Mouse (Mus musculus): ENCODE results near the gene Vamp1. TPM values are rescaled to one million over a fixed set of nuclear protein-coding genes. Genes with fewer than 3 reads are reported as not detected.

Vamp1 gene
- total and polyA plus RNA-seq, 3 experiments = 2.8 to 21.9 (median 6.1) TPM

- no peaks in the 10 kb centered on the region for H3K9me3 ChIP-seq (replicated peaks)
- no peak overlapping the region for H3K4me3 ChIP-seq (ENCODE audit: low read depth, low read length)
- H3K27me3 ChIP-seq (ENCODE audit: insufficient read depth, low read length) = no peaks in the 10 kb centered on the region; the same call in 1 of the 2 replicates
- no peak for ATAC-seq (ENCODE audit: extremely low read depth, insufficient number of reproducible peaks, low FRiP score, poor library complexity, severe bottlenecking)
- no peaks in the 10 kb centered on the region for H3K4me1 ChIP-seq (ENCODE audit: insufficient read depth, low read depth, low read length)
- no peaks in the 10 kb centered on the region for H3K36me3 ChIP-seq (replicated peaks)
- DNase-seq (ENCODE audit: low spot score) = no peak
- TF ChIP-seq TAL1 (conservative IDR thresholded peaks at IDR 0.05; ENCODE audit: low read depth, low read length) = no peak
- TF ChIP-seq POLR2AphosphoS5 (IDR thresholded peaks at IDR 0.05; ENCODE audit: insufficient replicate concordance, low read depth, low read length) = no peak
- no peak for TF ChIP-seq GATA1 (IDR thresholded peaks at IDR 0.05; ENCODE audit: borderline replicate concordance, low read length)
- no peak for TF ChIP-seq CTCF (IDR thresholded peaks at IDR 0.05; ENCODE audit: low read depth, low read length)
- no peak for TF ChIP-seq GATA2 (IDR thresholded peaks at IDR 0.05; ENCODE audit: borderline replicate concordance, low read depth, low read length)
These were observed 69.4 kb downstream of the Vamp1 start for GRCm38 (mm10) chr6:125284751-125285150.

- Histone ChIP-seq H3K27me3 (ENCODE audit: insufficient read depth, low read length) (no peaks in the 10 kb centered on the region; the same call in 1 of the 2 replicates), H3K4me1 (ENCODE audit: insufficient read depth, low read depth, low read length) (no peaks in the 10 kb centered on the region), H3K9me3 (replicated peaks) (no peaks in the 10 kb centered on the region), H3K4me3 (ENCODE audit: low read depth, low read length) (no peak within 1 kb of the TSS), H3K36me3 (replicated peaks) (no peaks in the 10 kb centered on the region)
- ATAC-seq (ENCODE audit: extremely low read depth, insufficient number of reproducible peaks, low FRiP score, poor library complexity, severe bottlenecking) (no peak), DNase-seq (ENCODE audit: low spot score) (no peak)
- TF ChIP-seq CTCF (IDR thresholded peaks at IDR 0.05; ENCODE audit: low read depth, low read length) = no peak
- no peak for TF ChIP-seq GATA1 (IDR thresholded peaks at IDR 0.05; ENCODE audit: borderline replicate concordance, low read length)
- TF ChIP-seq TAL1 (conservative IDR thresholded peaks at IDR 0.05; ENCODE audit: low read depth, low read length) = no peak
- no peak for TF ChIP-seq GATA2 (IDR thresholded peaks at IDR 0.05; ENCODE audit: borderline replicate concordance, low read depth, low read length)
- no peak for TF ChIP-seq POLR2AphosphoS5 (IDR thresholded peaks at IDR 0.05; ENCODE audit: insufficient replicate concordance, low read depth, low read length)
These were observed 70.5 kb downstream of the Vamp1 start, which contains the start of gene Tuba3a for GRCm38 (mm10) chr6:125285890-125286289. TSS of gene Tuba3a (minus strand) at chr6:125286042.

GRCm38 (mm10) chr6:125286944-125287343 is 71.6 kb downstream of the Vamp1 start:
- Histone ChIP-seq H3K9me3 (replicated peaks) (no peaks in the 10 kb centered on the region), H3K4me1 (ENCODE audit: insufficient read depth, low read depth, low read length) (no peaks in the 10 kb centered on the region), H3K4me3 (ENCODE audit: low read depth, low read length) (no peak overlapping the region), H3K27me3 (ENCODE audit: insufficient read depth, low read length) (no peaks in the 10 kb centered on the region; the same call in 1 of the 2 replicates), H3K36me3 (replicated peaks) (no peaks in the 10 kb centered on the region)
- no peak for ATAC-seq (ENCODE audit: extremely low read depth, insufficient number of reproducible peaks, low FRiP score, poor library complexity, severe bottlenecking)
- TF ChIP-seq GATA1 (IDR thresholded peaks at IDR 0.05; ENCODE audit: borderline replicate concordance, low read length) = no peak
- DNase-seq (ENCODE audit: low spot score) = no peak

- Histone ChIP-seq H3K27me3 (ENCODE audit: insufficient read depth, low read length) (no peaks in the 10 kb centered on the region), H3K9me3 (replicated peaks) (peaks cover 4% of the 10 kb centered on the region; the same call in 1 of the 2 replicates), H3K4me1 (ENCODE audit: insufficient read depth, low read depth, low read length) (no peaks in the 10 kb centered on the region), H3K4me3 (ENCODE audit: low read depth, low read length) (no peak overlapping the region), H3K36me3 (replicated peaks) (no peaks in the 10 kb centered on the region)
- ATAC-seq (ENCODE audit: extremely low read depth, insufficient number of reproducible peaks, low FRiP score, poor library complexity, severe bottlenecking) = no peak
- TF ChIP-seq TAL1 (conservative IDR thresholded peaks at IDR 0.05; ENCODE audit: low read depth, low read length) = no peak
- TF ChIP-seq GATA2 (IDR thresholded peaks at IDR 0.05; ENCODE audit: borderline replicate concordance, low read depth, low read length) = no peak
- TF ChIP-seq POLR2AphosphoS5 (IDR thresholded peaks at IDR 0.05; ENCODE audit: insufficient replicate concordance, low read depth, low read length) = no peak
- TF ChIP-seq GATA1 (IDR thresholded peaks at IDR 0.05; ENCODE audit: borderline replicate concordance, low read length) = no peak
- no peak for TF ChIP-seq CTCF (IDR thresholded peaks at IDR 0.05; ENCODE audit: low read depth, low read length)
- no peak for DNase-seq (ENCODE audit: low spot score)
These were observed 73.4 kb downstream of the Vamp1 start for GRCm38 (mm10) chr6:125288730-125289129.

- H3K27me3 ChIP-seq (ENCODE audit: insufficient read depth, low read length) = no peaks in the 10 kb centered on the region
- DNase-seq (ENCODE audit: low spot score) (no peak), ATAC-seq (ENCODE audit: extremely low read depth, insufficient number of reproducible peaks, low FRiP score, poor library complexity, severe bottlenecking) (no peak)
- H3K4me3 ChIP-seq (ENCODE audit: low read depth, low read length) = no peak overlapping the region
- peaks cover 4% of the 10 kb centered on the region; the same call in 1 of the 2 replicates for H3K9me3 ChIP-seq (replicated peaks)
- TF ChIP-seq CTCF (IDR thresholded peaks at IDR 0.05; ENCODE audit: low read depth, low read length) = no peak
- no peaks in the 10 kb centered on the region for H3K4me1 ChIP-seq (ENCODE audit: insufficient read depth, low read depth, low read length)
- no peaks in the 10 kb centered on the region for H3K36me3 ChIP-seq (replicated peaks)
These were observed 76.0 kb downstream of the Vamp1 start for GRCm38 (mm10) chr6:125291329-125291728.

- Histone ChIP-seq H3K9me3 (replicated peaks) (peaks cover 4% of the 10 kb centered on the region; the same call in 1 of the 2 replicates), H3K4me3 (ENCODE audit: low read depth, low read length) (no peak overlapping the region), H3K4me1 (ENCODE audit: insufficient read depth, low read depth, low read length) (no peaks in the 10 kb centered on the region), H3K27me3 (ENCODE audit: insufficient read depth, low read length) (no peaks in the 10 kb centered on the region), H3K36me3 (replicated peaks) (no peaks in the 10 kb centered on the region)
- no peak for ATAC-seq (ENCODE audit: extremely low read depth, insufficient number of reproducible peaks, low FRiP score, poor library complexity, severe bottlenecking)
- TF ChIP-seq TAL1 (conservative IDR thresholded peaks at IDR 0.05; ENCODE audit: low read depth, low read length) (no peak), POLR2AphosphoS5 (IDR thresholded peaks at IDR 0.05; ENCODE audit: insufficient replicate concordance, low read depth, low read length) (no peak), GATA1 (IDR thresholded peaks at IDR 0.05; ENCODE audit: borderline replicate concordance, low read length) (no peak), GATA2 (IDR thresholded peaks at IDR 0.05; ENCODE audit: borderline replicate concordance, low read depth, low read length) (no peak), CTCF (IDR thresholded peaks at IDR 0.05; ENCODE audit: low read depth, low read length) (no peak)
- no peak for DNase-seq (ENCODE audit: low spot score)
These were observed 76.9 kb downstream of the Vamp1 start for GRCm38 (mm10) chr6:125292256-125292655.

- no peaks in the 10 kb centered on the region for H3K27me3 ChIP-seq (ENCODE audit: insufficient read depth, low read length)
- TF ChIP-seq CTCF (IDR thresholded peaks at IDR 0.05; ENCODE audit: low read depth, low read length) (no peak), GATA1 (IDR thresholded peaks at IDR 0.05; ENCODE audit: borderline replicate concordance, low read length) (no peak), POLR2AphosphoS5 (IDR thresholded peaks at IDR 0.05; ENCODE audit: insufficient replicate concordance, low read depth, low read length) (no peak), TAL1 (conservative IDR thresholded peaks at IDR 0.05; ENCODE audit: low read depth, low read length) (no peak), GATA2 (IDR thresholded peaks at IDR 0.05; ENCODE audit: borderline replicate concordance, low read depth, low read length) (no peak)
- H3K4me1 ChIP-seq (ENCODE audit: insufficient read depth, low read depth, low read length) = no peaks in the 10 kb centered on the region
- H3K36me3 ChIP-seq (replicated peaks) = no peaks in the 10 kb centered on the region
- no peak for DNase-seq (ENCODE audit: low spot score)
- no peak overlapping the region for H3K4me3 ChIP-seq (ENCODE audit: low read depth, low read length)
- ATAC-seq (ENCODE audit: extremely low read depth, insufficient number of reproducible peaks, low FRiP score, poor library complexity, severe bottlenecking) = no peak
- H3K9me3 ChIP-seq (replicated peaks) = peaks cover 4% of the 10 kb centered on the region; the same call in 1 of the 2 replicates
These were observed 78.7 kb downstream of the Vamp1 start for GRCm38 (mm10) chr6:125294049-125294448.

Other genes with a start within 250 kb of the Vamp1 start
- gene Pianp, start 218.9 kb upstream of the Vamp1 start, total RNA-seq (2014; fragmentation: Nextera tagmentation) = not detected in 2 replicates
- not detected in 2 replicates for gene Pianp, start 218.9 kb upstream of the Vamp1 start, total RNA-seq (2017)
- gene Pianp, start 218.9 kb upstream of the Vamp1 start, polyA plus RNA-seq (2012) = not detected in 2 replicates
- 71.2 and 79.6 TPM in 2 replicates for gene Zfp384, start 206.4 kb upstream of the Vamp1 start, total RNA-seq (2014; fragmentation: Nextera tagmentation)
- gene Zfp384, start 206.4 kb upstream of the Vamp1 start, total RNA-seq (2017) = 22.9 and 25.7 TPM in 2 replicates
- 51.7 and 52.8 TPM in 2 replicates for gene Zfp384, start 206.4 kb upstream of the Vamp1 start, polyA plus RNA-seq (2012)
- 36.2 and 37.5 TPM in 2 replicates for gene Ing4, start 175.8 kb upstream of the Vamp1 start, total RNA-seq (2014; fragmentation: Nextera tagmentation)
- 99.6 and 118 TPM in 2 replicates for gene Ing4, start 175.8 kb upstream of the Vamp1 start, total RNA-seq (2017)
- 14.3 and 14.6 TPM in 2 replicates for gene Ing4, start 175.8 kb upstream of the Vamp1 start, polyA plus RNA-seq (2012)
- 11.8 and 16.1 TPM in 2 replicates for gene Acrbp, start 165.9 kb upstream of the Vamp1 start, total RNA-seq (2014; fragmentation: Nextera tagmentation)
- 4.7 and 8.1 TPM in 2 replicates for gene Acrbp, start 165.9 kb upstream of the Vamp1 start, total RNA-seq (2017)
- gene Acrbp, start 165.9 kb upstream of the Vamp1 start, polyA plus RNA-seq (2012) = 6.4 and 9.4 TPM in 2 replicates
- gene Lpar5, start 147.6 kb upstream of the Vamp1 start, total RNA-seq (2014; fragmentation: Nextera tagmentation) = 0.83 and 2.3 TPM in 2 replicates
- 2.4 and 2.6 TPM in 2 replicates for gene Lpar5, start 147.6 kb upstream of the Vamp1 start, total RNA-seq (2017)
- 0.83 and 1.4 TPM in 2 replicates for gene Lpar5, start 147.6 kb upstream of the Vamp1 start, polyA plus RNA-seq (2012)
- 235 and 241 TPM in 2 replicates for gene Chd4, start 119.6 kb upstream of the Vamp1 start, total RNA-seq (2014; fragmentation: Nextera tagmentation)
- gene Chd4, start 119.6 kb upstream of the Vamp1 start, total RNA-seq (2017) = 326 and 362 TPM in 2 replicates
- gene Chd4, start 119.6 kb upstream of the Vamp1 start, polyA plus RNA-seq (2012) = 188 and 219 TPM in 2 replicates
- gene Nop2, start 83.6 kb upstream of the Vamp1 start, total RNA-seq (2014; fragmentation: Nextera tagmentation) = 56.9 and 61.0 TPM in 2 replicates
- 87.7 and 89.2 TPM in 2 replicates for gene Nop2, start 83.6 kb upstream of the Vamp1 start, total RNA-seq (2017)
- gene Nop2, start 83.6 kb upstream of the Vamp1 start, polyA plus RNA-seq (2012) = 53.4 and 90.0 TPM in 2 replicates
- 20.4 and 25.1 TPM in 2 replicates for gene Iffo1, start 70.3 kb upstream of the Vamp1 start, total RNA-seq (2014; fragmentation: Nextera tagmentation)
- 12.3 and 14.5 TPM in 2 replicates for gene Iffo1, start 70.3 kb upstream of the Vamp1 start, total RNA-seq (2017)
- gene Iffo1, start 70.3 kb upstream of the Vamp1 start, polyA plus RNA-seq (2012) = 26.9 and 31.7 TPM in 2 replicates
- 10,890 and 12,360 TPM in 2 replicates for gene Gapdh, start 49.1 kb upstream of the Vamp1 start, total RNA-seq (2014; fragmentation: Nextera tagmentation)
- 2,600 and 3,109 TPM in 2 replicates for gene Gapdh, start 49.1 kb upstream of the Vamp1 start, total RNA-seq (2017)
- gene Gapdh, start 49.1 kb upstream of the Vamp1 start, polyA plus RNA-seq (2012) = 26,904 and 30,061 TPM in 2 replicates
- 494 and 557 TPM in 2 replicates for gene Ncapd2, start 23.9 kb upstream of the Vamp1 start, total RNA-seq (2014; fragmentation: Nextera tagmentation)
- 211 and 243 TPM in 2 replicates for gene Ncapd2, start 23.9 kb upstream of the Vamp1 start, total RNA-seq (2017)
- 269 and 275 TPM in 2 replicates for gene Ncapd2, start 23.9 kb upstream of the Vamp1 start, polyA plus RNA-seq (2012)
- 51.3 and 59.6 TPM in 2 replicates for gene Mrpl51, start 23.8 kb upstream of the Vamp1 start, total RNA-seq (2014; fragmentation: Nextera tagmentation)
- gene Mrpl51, start 23.8 kb upstream of the Vamp1 start, total RNA-seq (2017) = 143 and 156 TPM in 2 replicates
- 114 and 162 TPM in 2 replicates for gene Mrpl51, start 23.8 kb upstream of the Vamp1 start, polyA plus RNA-seq (2012)
- gene Tapbpl, start 16.3 kb downstream of the Vamp1 start, total RNA-seq (2014; fragmentation: Nextera tagmentation) = 0.73 and 0.90 TPM in 2 replicates
- gene Tapbpl, start 16.3 kb downstream of the Vamp1 start, total RNA-seq (2017) = 1.2 and 1.8 TPM in 2 replicates
- 1.2 and 1.4 TPM in 2 replicates for gene Tapbpl, start 16.3 kb downstream of the Vamp1 start, polyA plus RNA-seq (2012)
- gene Cd27, start 21.5 kb downstream of the Vamp1 start, total RNA-seq (2014; fragmentation: Nextera tagmentation) = not detected in 2 replicates
- gene Cd27, start 21.5 kb downstream of the Vamp1 start, total RNA-seq (2017) = 0.87 TPM in 1 of 2 replicates, not detected in the other
- gene Cd27, start 21.5 kb downstream of the Vamp1 start, polyA plus RNA-seq (2012) = not detected in 2 replicates
- not detected in 2 replicates for gene Tuba3a, start 70.5 kb downstream of the Vamp1 start, total RNA-seq (2014; fragmentation: Nextera tagmentation)
- not detected in 2 replicates for gene Tuba3a, start 70.5 kb downstream of the Vamp1 start, total RNA-seq (2017)
- gene Tuba3a, start 70.5 kb downstream of the Vamp1 start, polyA plus RNA-seq (2012) = not detected in 2 replicates
- gene Ltbr, start 98.3 kb downstream of the Vamp1 start, total RNA-seq (2014; fragmentation: Nextera tagmentation) = not detected in 2 replicates
- not detected in 2 replicates for gene Ltbr, start 98.3 kb downstream of the Vamp1 start, total RNA-seq (2017)
- gene Ltbr, start 98.3 kb downstream of the Vamp1 start, polyA plus RNA-seq (2012) = 0.03 TPM in 1 of 2 replicates, not detected in the other
- gene Scnn1a, start 105.1 kb downstream of the Vamp1 start, total RNA-seq (2014; fragmentation: Nextera tagmentation) = not detected in 2 replicates
- 0.06 and 0.16 TPM in 2 replicates for gene Scnn1a, start 105.1 kb downstream of the Vamp1 start, total RNA-seq (2017)
- gene Scnn1a, start 105.1 kb downstream of the Vamp1 start, polyA plus RNA-seq (2012) = 0.01 TPM in 1 of 2 replicates, not detected in the other
- not detected in 2 replicates for gene Tnfrsf1a, start 133.8 kb downstream of the Vamp1 start, total RNA-seq (2014; fragmentation: Nextera tagmentation)
- gene Tnfrsf1a, start 133.8 kb downstream of the Vamp1 start, total RNA-seq (2017) = not detected in 2 replicates
- gene Tnfrsf1a, start 133.8 kb downstream of the Vamp1 start, polyA plus RNA-seq (2012) = 0.04 TPM in 1 of 2 replicates, not detected in the other
- not detected in 2 replicates for gene Plekhg6, start 165.2 kb downstream of the Vamp1 start, total RNA-seq (2014; fragmentation: Nextera tagmentation)
- gene Plekhg6, start 165.2 kb downstream of the Vamp1 start, total RNA-seq (2017) = not detected in 2 replicates
- gene Plekhg6, start 165.2 kb downstream of the Vamp1 start, polyA plus RNA-seq (2012) = not detected in 2 replicates